Mouse (Mus musculus) ES-E14 (cell line): Measurements from ENCODE around the gene Uaca. TPM values are rescaled to one million over a fixed set of nuclear protein-coding genes. Genes with fewer than 3 reads are reported as not detected.
A peak's percentile ranks its signal among the peaks of the same experiment; 100 is the strongest.

ENCODE experiments used
- DNase-seq: peaks from one replicate; pipeline ENCODE4 v3.0.0-alpha.2; 2013; ENCODE audit warnings: low read depth, low spot score
- H3K27ac ChIP-seq: 2 replicates; pipeline ENCODE4 v1.5.1; 2012; ENCODE audit warnings: low read depth, mild to moderate bottlenecking, low read length, moderate library complexity, mixed read lengths; ENCODE audit not compliant: poor library complexity, insufficient read depth, severe bottlenecking
- H3K36me3 ChIP-seq: 2 replicates; pipeline ENCODE4 v1.6.1; 2012; ENCODE audit warnings: mild to moderate bottlenecking, low read length, moderate library complexity, mixed read lengths; ENCODE audit not compliant: control insufficient read depth, poor library complexity, insufficient read depth, severe bottlenecking
- H3K4me1 ChIP-seq, 2 experiments: fragments of 150-350 bp in 1 of 2; sonication (generic) in 1 of 2; 2 replicates each; pipeline ENCODE4 v1.6.1; 2012; ENCODE audit warnings: low read length in 2 of 2, mild to moderate bottlenecking in 1 of 2, mixed read lengths in 1 of 2; ENCODE audit not compliant: control insufficient read depth in 2 of 2, insufficient read depth in 2 of 2, poor library complexity in 1 of 2
- H3K4me3 ChIP-seq, 2 experiments: fragments of 150-350 bp in 1 of 2; sonication (generic) in 1 of 2; 2 replicates each; pipeline ENCODE4 v1.5.1; 2012; ENCODE audit warnings: low read length in 2 of 2, low read depth in 1 of 2, mild to moderate bottlenecking in 1 of 2, mixed read lengths in 1 of 2; ENCODE audit not compliant: insufficient read depth in 1 of 2, poor library complexity in 1 of 2, severe bottlenecking in 1 of 2
- H3K9ac ChIP-seq: 2 replicates; pipeline ENCODE4 v1.6.1; 2012; ENCODE audit warnings: low read depth, mild to moderate bottlenecking, low read length, mixed read lengths; ENCODE audit not compliant: poor library complexity, insufficient read depth, severe bottlenecking
- H3K9me3 ChIP-seq: fragments of 150-350 bp; sonication (generic); 2 replicates; pipeline ENCODE4 v1.6.1; 2012; ENCODE audit warnings: low read depth, mild to moderate bottlenecking, low read length; ENCODE audit not compliant: control insufficient read depth, insufficient read depth
- CHD2 ChIP-seq: IDR thresholded peaks from 2 replicates; pipeline ENCODE4 v1.6.1; 2014; ENCODE audit warnings: mild to moderate bottlenecking, low read depth, low read length, inconsistent platforms
- HCFC1 ChIP-seq: IDR thresholded peaks from 2 replicates; pipeline ENCODE4 v1.6.1; 2012; ENCODE audit warnings: low read length, inconsistent platforms, borderline replicate concordance; ENCODE audit not compliant: insufficient read depth
- MAFK ChIP-seq: IDR thresholded peaks from 2 replicates; pipeline ENCODE4 v1.6.1; 2014; ENCODE audit warnings: mild to moderate bottlenecking, low read depth, low read length, inconsistent platforms; ENCODE audit not compliant: insufficient read depth
- ZC3H11A ChIP-seq: IDR thresholded peaks from 2 replicates; pipeline ENCODE4 v1.6.1; 2012; ENCODE audit warnings: low read depth, mild to moderate bottlenecking, inconsistent platforms, low read length, borderline replicate concordance
- ZNF384 ChIP-seq: IDR thresholded peaks from 2 replicates; pipeline ENCODE4 v1.6.1; 2012; ENCODE audit warnings: low read depth, low read length, inconsistent platforms
- in situ Hi-C, 2 experiments: fragments of 600-800 bp; cut with MboI; formaldehyde crosslinking; loops; one replicate each; pipeline ENCODE4 v1.15.1; 2025; ENCODE audit warnings: low sequenced_read_pairs in 2 of 2, inconsistent platforms in 1 of 2; ENCODE audit not compliant: unreplicated experiment in 2 of 2
- total RNA-seq: library from RNA; depleted of rRNA; stranded (reverse); fragments of 300-350 nt; gene quantifications from 2 replicates; pipeline ENCODE4 v1.2.3, GENCODE M21; 2012

The Uaca gene
- total RNA-seq, 1 experiment: 22.1 TPM

- Histone ChIP-seq H3K36me3 (no peaks in the 10 kb centered on the region), H3K9ac (peak overlapping the region; percentile 83), H3K9me3 (no peaks in the 10 kb centered on the region), H3K4me3 (peak overlapping the region; percentile 89 to 91), H3K27ac (no peak overlapping the region), H3K4me1 (peaks cover 0 to 2% of the 10 kb centered on the region in 2 experiments; a peak in 1 of 4 replicates)
- no peak for DNase-seq
- in situ Hi-C loops: no loop called here
- TF ChIP-seq ZNF384 (no peak), MAFK (no peak), CHD2 (no peak), ZC3H11A (no peak), HCFC1 (no peak)
These were observed 554 bp downstream of the Uaca start for GRCm38 (mm10) chr9:60794841-60795351.

GRCm38 (mm10) chr9:60796076-60796475, 1.7 kb downstream of the Uaca start:
- Histone ChIP-seq H3K27ac (no peak overlapping the region), H3K36me3 (no peaks in the 10 kb centered on the region), H3K4me3 (no peak overlapping the region), H3K9ac (no peak overlapping the region), H3K4me1 (peaks cover 0 to 2% of the 10 kb centered on the region in 2 experiments; a peak in 1 of 4 replicates), H3K9me3 (no peaks in the 10 kb centered on the region)
- no peak for DNase-seq
- TF ChIP-seq CHD2: no peak
- TF ChIP-seq ZNF384: no peak
- TF ChIP-seq HCFC1: no peak
- TF ChIP-seq ZC3H11A: no peak
- TF ChIP-seq MAFK: no peak
- in situ Hi-C loops: no loop called here

- no peak for DNase-seq
- Histone ChIP-seq H3K4me1 (peaks cover 1 to 2% of the 10 kb centered on the region in 2 experiments; a peak in 1 of 4 replicates), H3K4me3 (no peak overlapping the region), H3K27ac (no peak overlapping the region), H3K9ac (no peak overlapping the region), H3K9me3 (no peaks in the 10 kb centered on the region), H3K36me3 (no peaks in the 10 kb centered on the region)
- in situ Hi-C loops: no loop called here
- TF ChIP-seq HCFC1: no peak
- no peak for TF ChIP-seq ZC3H11A
- no peak for TF ChIP-seq CHD2
- TF ChIP-seq MAFK: no peak
These were observed 2.8 kb downstream of the Uaca start for GRCm38 (mm10) chr9:60797126-60797525.

- Histone ChIP-seq H3K4me3 (no peak overlapping the region), H3K4me1 (peaks cover 1 to 2% of the 10 kb centered on the region in 2 experiments; a peak in 1 of 4 replicates), H3K27ac (no peak overlapping the region), H3K9me3 (no peaks in the 10 kb centered on the region), H3K36me3 (no peaks in the 10 kb centered on the region), H3K9ac (no peak overlapping the region)
- in situ Hi-C loops: no loop called here
- DNase-seq: no peak
- TF ChIP-seq ZC3H11A (no peak), HCFC1 (no peak), CHD2 (no peak), MAFK (no peak), ZNF384 (no peak)
These were observed 4.7 kb downstream of the Uaca start for GRCm38 (mm10) chr9:60799061-60799460.
